In genomic region chr7:110018631-110019482, GRCm38 (mm10) we compare ENCODE assay signal across 8 mouse cellular contexts. TPM values are rescaled to one million over a fixed set of nuclear protein-coding genes. Genes with fewer than 3 reads are reported as not detected.
DNase-seq lines count a peak whose midpoint lies in the region.

No protein-coding gene starts in this region.

- H3K36me3 ChIP-seq in megakaryocyte, embryonic 14.5 days (replicated peaks; ENCODE audit: low read length): peaks cover 3% of the 10 kb centered on the region

- H3K4me1 ChIP-seq in megakaryocyte, embryonic 14.5 days: peaks cover 26% of the 10 kb centered on the region

- intact Hi-C loops in gastrocnemius, postnatal 14 days (cut with DNase I; ENCODE audit: low total_unique reads): no loop called here
- intact Hi-C loops in left cerebral cortex, postnatal 14 days (cut with DNase I): loop anchor here (2.0 kb wide), 1 partner anchor 60 kb away; no protein-coding TSS in a partner anchor

- no peaks in the 10 kb centered on the region for H3K27me3 ChIP-seq in megakaryocyte, embryonic 14.5 days (replicated peaks)

- peak; percentile 66 for DNase-seq in ZHBTc4 (ENCODE audit: low read depth, low spot score)
- DNase-seq in cerebellum, postnatal 36 days: peak; percentile 44 to 61
- DNase-seq in gastrocnemius, postnatal 14 days: peak; percentile 88
- DNase-seq in induced T-regulatory cell, adult 2 months (ENCODE audit: low read depth): peak; percentile 59
- DNase-seq in left cerebral cortex, postnatal 14 days (ENCODE audit: low spot score in 2 of 2): peak; percentile 19 to 33
- DNase-seq in skeletal muscle tissue, adult 2 months (ENCODE audit: low read depth, low spot score): peak; percentile 43
- DNase-seq in retina, postnatal 1 day: no peak

- peaks cover 9% of the 10 kb centered on the region; the same call in 1 of the 2 replicates for H3K9me3 ChIP-seq in megakaryocyte, embryonic 14.5 days

- H3K4me3 ChIP-seq in megakaryocyte, embryonic 14.5 days (replicated peaks): peak overlapping the region; percentile 98

RNA-seq across cellular contexts. Expression of gene Ipo7, which starts 0.8 kb away (rescaled TPM):
- total RNA-seq in gastrocnemius, postnatal 14 days (2021): 10 to 100 TPM; 68.5 to 68.6 TPM
- total RNA-seq in left cerebral cortex, postnatal 14 days (2021): 10 to 100 TPM; 90.1 to 91.0 TPM
- polyA plus RNA-seq in megakaryocyte, embryonic 14.5 days (2012; ENCODE audit: insufficient read depth, low replicate concordance): 7.3 and 10.8 TPM in 2 replicates

RNA-seq across cellular contexts. Expression of gene Tmem41b, which starts 32.1 kb away (rescaled TPM):
- total RNA-seq in gastrocnemius, postnatal 14 days (2021): 10 to 100 TPM; 28.8 to 32.6 TPM
- 10 to 100 TPM; 54.7 to 55.1 TPM for total RNA-seq in left cerebral cortex, postnatal 14 days (2021)
- polyA plus RNA-seq in megakaryocyte, embryonic 14.5 days (2012; ENCODE audit: insufficient read depth, low replicate concordance): 5.4 and 16.7 TPM in 2 replicates

RNA-seq across cellular contexts. Expression of gene Zfp143, which starts 42.2 kb away (rescaled TPM):
- 1 to 10 TPM; 7.0 to 7.9 TPM for total RNA-seq in gastrocnemius, postnatal 14 days (2021)
- total RNA-seq in left cerebral cortex, postnatal 14 days (2021): 1 to 10 TPM; 9.5 to 10.0 TPM
- polyA plus RNA-seq in megakaryocyte, embryonic 14.5 days (2012; ENCODE audit: insufficient read depth, low replicate concordance): 0.18 and 0.78 TPM in 2 replicates

RNA-seq across cellular contexts. Expression of gene Dennd5a, which starts 58.6 kb away (rescaled TPM):
- 10 to 100 TPM; 50.2 to 57.4 TPM for total RNA-seq in gastrocnemius, postnatal 14 days (2021)
- 100 to 1,000 TPM; 182 to 186 TPM for total RNA-seq in left cerebral cortex, postnatal 14 days (2021)
- polyA plus RNA-seq in megakaryocyte, embryonic 14.5 days (2012; ENCODE audit: insufficient read depth, low replicate concordance): 3.2 and 4.8 TPM in 2 replicates
